Mouse (Mus musculus): ENCODE results near the gene Gm10972. TPM values are rescaled to one million over a fixed set of nuclear protein-coding genes. Genes with fewer than 3 reads are reported as not detected.
"Not testable (repeated sequence)": the region's sequence is repeated elsewhere in the genome, so short reads cannot be mapped to it uniquely, and the experiment has no call there.

The Gm10972 gene
- polyA plus RNA-seq, 1 experiment from 2014 or later, result not detected

GRCm38 (mm10) chr3:94665060-94665802 is 22.3 kb downstream of the Gm10972 start:
- not testable (repeated sequence) for H3K4me2 ChIP-seq; H3K9ac ChIP-seq; H3K27me3 ChIP-seq; H3K27ac ChIP-seq; H3K4me3 ChIP-seq (replicated peaks); H3K36me3 ChIP-seq (replicated peaks); H3K4me1 ChIP-seq; H3K9me3 ChIP-seq; ATAC-seq (ENCODE audit: low FRiP score)
- 59% methylated on average over 5 of the region's 5 CpGs for WGBS

GRCm38 (mm10) chr3:94665896-94666295 is 23.0 kb downstream of the Gm10972 start:
- not testable (repeated sequence) for H3K36me3 ChIP-seq (replicated peaks); H3K4me3 ChIP-seq (replicated peaks); H3K27me3 ChIP-seq; H3K9ac ChIP-seq; H3K4me1 ChIP-seq; ATAC-seq (ENCODE audit: low FRiP score); H3K27ac ChIP-seq; H3K4me2 ChIP-seq; H3K9me3 ChIP-seq
- WGBS, result 36% methylated on average over 7 of the region's 7 CpGs

GRCm38 (mm10) chr3:94675101-94675500 is 32.2 kb downstream of the Gm10972 start:
- H3K27me3 ChIP-seq; H3K36me3 ChIP-seq (replicated peaks); H3K4me2 ChIP-seq; H3K4me1 ChIP-seq; H3K9ac ChIP-seq; H3K27ac ChIP-seq; H3K4me3 ChIP-seq (replicated peaks); H3K9me3 ChIP-seq; ATAC-seq (ENCODE audit: low FRiP score): not testable (repeated sequence)
- WGBS, result 86% methylated on average over 9 of the region's 9 CpGs

GRCm38 (mm10) chr3:94679351-94679841 is 36.5 kb downstream of the Gm10972 start:
- WGBS, result 78% methylated on average over 8 of the region's 8 CpGs
- H3K4me3 ChIP-seq (replicated peaks), result no peak overlapping the region
- H3K4me2 ChIP-seq, result no peak overlapping the region
- no peaks in the 10 kb centered on the region for H3K9me3 ChIP-seq
- no peaks in the 10 kb centered on the region for H3K4me1 ChIP-seq
- H3K27me3 ChIP-seq, result no peaks in the 10 kb centered on the region; the same call in 1 of the 2 replicates
- H3K9ac ChIP-seq, result no peak overlapping the region
- ATAC-seq (ENCODE audit: low FRiP score), result no peak
- H3K27ac ChIP-seq, result no peak overlapping the region
- no peaks in the 10 kb centered on the region for H3K36me3 ChIP-seq (replicated peaks)

- not testable (repeated sequence) for H3K4me2 ChIP-seq; H3K27me3 ChIP-seq; H3K4me3 ChIP-seq (replicated peaks); H3K36me3 ChIP-seq (replicated peaks); H3K9me3 ChIP-seq; ATAC-seq (ENCODE audit: low FRiP score); H3K4me1 ChIP-seq; H3K9ac ChIP-seq; H3K27ac ChIP-seq
- WGBS, result 93% methylated on average over 12 of the region's 12 CpGs
Measured at GRCm38 (mm10) chr3:94680032-94680431, 37.1 kb downstream of the Gm10972 start.

GRCm38 (mm10) chr3:94680783-94681182 is 37.9 kb downstream of the Gm10972 start:
- 93% methylated on average over 16 of the region's 16 CpGs for WGBS
- no peaks in the 10 kb centered on the region for H3K4me1 ChIP-seq
- H3K4me3 ChIP-seq (replicated peaks), result no peak overlapping the region
- no peaks in the 10 kb centered on the region for H3K36me3 ChIP-seq (replicated peaks)
- no peaks in the 10 kb centered on the region; the same call in 1 of the 2 replicates for H3K27me3 ChIP-seq
- no peak for ATAC-seq (ENCODE audit: low FRiP score)
- H3K27ac ChIP-seq, result no peak overlapping the region
- no peaks in the 10 kb centered on the region for H3K9me3 ChIP-seq
- H3K4me2 ChIP-seq, result no peak overlapping the region
- H3K9ac ChIP-seq, result no peak overlapping the region

- no peaks in the 10 kb centered on the region for H3K4me1 ChIP-seq
- 87% methylated on average over 6 of the region's 6 CpGs for WGBS
- no peaks in the 10 kb centered on the region for H3K36me3 ChIP-seq (replicated peaks)
- ATAC-seq (ENCODE audit: low FRiP score), result no peak
- H3K27me3 ChIP-seq, result no peaks in the 10 kb centered on the region; the same call in 1 of the 2 replicates
- no peaks in the 10 kb centered on the region for H3K9me3 ChIP-seq
- no peak overlapping the region for H3K9ac ChIP-seq
- no peak overlapping the region for H3K4me3 ChIP-seq (replicated peaks)
- H3K27ac ChIP-seq, result no peak overlapping the region
- H3K4me2 ChIP-seq, result no peak overlapping the region
Measured at GRCm38 (mm10) chr3:94683646-94684045, 40.7 kb downstream of the Gm10972 start.

- H3K27me3 ChIP-seq; H3K9me3 ChIP-seq; H3K9ac ChIP-seq; H3K4me1 ChIP-seq; H3K4me3 ChIP-seq (replicated peaks); H3K36me3 ChIP-seq (replicated peaks); H3K27ac ChIP-seq; H3K4me2 ChIP-seq; ATAC-seq (ENCODE audit: low FRiP score): not testable (repeated sequence)
- 89% methylated on average over 8 of the region's 8 CpGs for WGBS
Measured at GRCm38 (mm10) chr3:94685989-94686772, 43.3 kb downstream of the Gm10972 start.

- not testable (repeated sequence) for ATAC-seq (ENCODE audit: low FRiP score); H3K27me3 ChIP-seq; H3K36me3 ChIP-seq (replicated peaks); H3K4me2 ChIP-seq; H3K4me3 ChIP-seq (replicated peaks); H3K27ac ChIP-seq; H3K9ac ChIP-seq; H3K9me3 ChIP-seq; H3K4me1 ChIP-seq
- WGBS, result 86% methylated on average over 3 of the region's 3 CpGs
Measured at GRCm38 (mm10) chr3:94688698-94689097, 45.8 kb downstream of the Gm10972 start.

- not testable (repeated sequence) for H3K4me3 ChIP-seq (replicated peaks); H3K36me3 ChIP-seq (replicated peaks); H3K27ac ChIP-seq; H3K27me3 ChIP-seq; H3K9ac ChIP-seq; H3K4me2 ChIP-seq; H3K9me3 ChIP-seq; H3K4me1 ChIP-seq; ATAC-seq (ENCODE audit: low FRiP score)
- 73% methylated on average over 1 of the region's 1 CpGs for WGBS
Measured at GRCm38 (mm10) chr3:94689195-94689594, 46.3 kb downstream of the Gm10972 start.

- H3K4me3 ChIP-seq (replicated peaks); ATAC-seq (ENCODE audit: low FRiP score); H3K36me3 ChIP-seq (replicated peaks); H3K9ac ChIP-seq; H3K9me3 ChIP-seq; H3K4me1 ChIP-seq; H3K4me2 ChIP-seq; H3K27ac ChIP-seq; H3K27me3 ChIP-seq: not testable (repeated sequence)
- 62% methylated on average over 6 of the region's 6 CpGs for WGBS
Measured at GRCm38 (mm10) chr3:94690162-94690561, 47.2 kb downstream of the Gm10972 start.

- Histone ChIP-seq H3K4me1 (no peaks in the 10 kb centered on the region), H3K27ac (no peak overlapping the region), H3K4me3 (replicated peaks) (no peak overlapping the region), H3K9ac (no peak overlapping the region), H3K27me3 (no peaks in the 10 kb centered on the region), H3K9me3 (no peaks in the 10 kb centered on the region), H3K36me3 (replicated peaks) (no peaks in the 10 kb centered on the region), H3K4me2 (no peak overlapping the region)
- no peak for ATAC-seq (ENCODE audit: low FRiP score)
Measured at GRCm38 (mm10) chr3:94690616-94691247, 47.8 kb downstream of the Gm10972 start.

All from forebrain, embryonic 12.5 days (tissue).